Mouse (Mus musculus) embryonic facial prominence, embryonic 14.5 days (tissue): ENCODE measurements around the gene Rpl3l. TPM values are rescaled to one million over a fixed set of nuclear protein-coding genes. Genes with fewer than 3 reads are reported as not detected.

Experiments
- ATAC-seq: fragments of 200-750 bp; cut with Nextera tagmentation; 2 replicates; pipeline ENCODE4 v1.8.0; 2017; ENCODE audit warnings: low read depth, moderate number of reproducible peaks, moderate TSS enrichment
- DNase-seq: peaks from one replicate; pipeline ENCODE4 v3.0.0-alpha.2; 2015; ENCODE audit warnings: low spot score
- H3K27ac ChIP-seq: fragments of 300-500 bp; sonication (generic); replicated peaks from 2 replicates; pipeline ENCODE4 v1.5.1; 2014; ENCODE audit warnings: low read depth, mild to moderate bottlenecking, low read length, moderate library complexity
- H3K27me3 ChIP-seq: fragments of 300-500 bp; sonication (generic); replicated peaks from 2 replicates; pipeline ENCODE4 v1.6.1; 2014; ENCODE audit warnings: low read length; ENCODE audit not compliant: control insufficient read depth, insufficient read depth
- H3K36me3 ChIP-seq: fragments of 300-500 bp; sonication (generic); 2 replicates; pipeline ENCODE4 v1.6.1; 2014; ENCODE audit warnings: low read length, mixed read lengths; ENCODE audit not compliant: control insufficient read depth, insufficient read depth
- H3K4me1 ChIP-seq: fragments of 300-500 bp; sonication (generic); 2 replicates; pipeline ENCODE4 v1.6.1; 2014; ENCODE audit warnings: antibody characterized with exemption, low read length; ENCODE audit not compliant: control insufficient read depth, insufficient read depth
- H3K4me2 ChIP-seq: fragments of 300-500 bp; sonication (generic); 2 replicates; pipeline ENCODE4 v1.6.1; 2014; ENCODE audit warnings: low read depth, mild to moderate bottlenecking, low read length, moderate library complexity, mixed read lengths
- H3K4me3 ChIP-seq: fragments of 300-500 bp; sonication (generic); 2 replicates; pipeline ENCODE4 v1.5.1; 2014; ENCODE audit warnings: low read depth, mild to moderate bottlenecking, low read length
- H3K9ac ChIP-seq: fragments of 300-500 bp; sonication (generic); 2 replicates; pipeline ENCODE4 v1.6.1; 2014; ENCODE audit warnings: low read depth, mild to moderate bottlenecking, low read length, moderate library complexity, mixed read lengths
- H3K9me3 ChIP-seq: fragments of 300-500 bp; sonication (generic); 2 replicates; pipeline ENCODE4 v1.6.1; 2016; ENCODE audit warnings: low read length; ENCODE audit not compliant: control insufficient read depth
- WGBS: fragments of 180-500 bp; shearing (Covaris S2); extraction: QIAGEN DNeasy Blood & Tissue Kit; methylation state at CpG from one replicate; pipeline ENCODE4 v1.1.7; 2014; 5-methylcytosine and 5-hydroxymethylcytosine counted together
- polyA plus RNA-seq: library from polyadenylated mRNA; unstranded; fragments of >200 nt; fragmentation: Nextera tagmentation; extraction: Ambion mirVana; gene quantifications from 2 replicates; pipeline ENCODE4 v1.2.1, GENCODE M21; 2014

Rpl3l gene
- polyA plus RNA-seq, 1 experiment from 2014 or later: 0.39 TPM

DNA sequence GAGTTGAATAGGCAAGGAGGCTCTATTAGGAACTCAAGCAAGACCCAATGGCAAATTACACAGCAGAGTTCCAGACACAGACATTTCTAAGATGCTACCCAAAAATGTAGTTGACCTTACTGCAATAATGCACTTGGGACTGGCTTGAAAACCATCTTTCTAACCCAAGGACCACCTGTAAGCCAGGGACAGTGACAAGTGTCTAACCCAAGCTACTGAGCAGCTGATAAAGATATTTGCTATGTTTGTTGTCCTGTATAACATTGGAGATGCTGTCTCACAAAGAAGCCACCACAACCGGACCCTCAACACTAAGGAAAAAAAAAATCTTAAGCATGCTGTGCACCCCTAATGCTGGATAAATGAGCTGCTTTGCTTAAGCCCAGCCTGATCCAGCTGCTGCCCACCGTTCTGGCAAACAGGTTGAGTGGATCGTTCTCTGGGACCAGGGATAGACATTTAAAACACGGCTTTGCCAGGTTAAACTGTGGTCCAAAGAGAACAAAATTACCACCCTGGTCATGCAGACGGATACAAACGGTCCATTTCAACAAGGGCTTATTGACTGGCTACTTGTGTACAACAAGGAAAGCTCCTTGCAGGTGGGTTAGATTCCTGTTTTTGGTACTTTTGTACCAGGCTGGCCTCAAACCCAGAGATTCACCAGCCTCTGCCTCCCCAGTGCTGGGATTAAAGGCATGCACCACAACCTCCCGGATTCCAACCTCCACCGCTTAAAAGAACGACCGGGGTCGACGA, 4.3 kb upstream of the Rpl3l start:
- H3K4me2 ChIP-seq: peak overlapping the region; percentile 75
- H3K9ac ChIP-seq: peak overlapping the region; percentile 89
- ATAC-seq: no peak
- H3K4me1 ChIP-seq: peaks cover 15% of the 10 kb centered on the region
- H3K4me3 ChIP-seq: peak overlapping the region; percentile 70
- peak overlapping the region; percentile 74; the same call in 1 of the 2 replicates for H3K27ac ChIP-seq
- DNase-seq: no peak
- WGBS: 3% methylated on average over 12 of the region's 12 CpGs
- H3K36me3 ChIP-seq: peaks cover 25% of the 10 kb centered on the region
- H3K27me3 ChIP-seq: no peaks in the 10 kb centered on the region
- no peaks in the 10 kb centered on the region for H3K9me3 ChIP-seq

DNA sequence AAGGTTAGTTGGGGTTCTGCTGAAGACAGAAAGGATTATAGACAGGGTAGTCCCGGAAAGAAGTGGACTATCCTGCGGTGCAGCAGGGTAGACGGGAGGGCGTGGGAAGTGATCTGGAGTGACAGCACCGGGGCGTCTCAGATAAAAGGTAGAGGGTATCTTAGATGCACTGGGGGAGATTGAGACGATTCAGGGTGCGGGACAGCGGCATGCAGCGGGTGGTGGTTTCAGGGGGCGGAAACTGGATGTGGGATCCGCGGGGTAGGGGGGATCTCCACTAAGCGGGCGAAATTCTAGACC, 3.8 kb upstream of the Rpl3l start:
- DNase-seq (peak; percentile 16), ATAC-seq (peak; percentile 2; the same call in 1 of the 2 replicates)
- Histone ChIP-seq H3K4me2 (peak overlapping the region; percentile 75), H3K27me3 (no peaks in the 10 kb centered on the region), H3K4me3 (peak overlapping the region; percentile 70), H3K27ac (peak overlapping the region; percentile 74), H3K36me3 (peaks cover 20% of the 10 kb centered on the region), H3K4me1 (peaks cover 15% of the 10 kb centered on the region), H3K9ac (peak overlapping the region; percentile 89), H3K9me3 (no peaks in the 10 kb centered on the region)
- whole genome bisulfite sequencing: 0% methylated on average over 12 of the region's 15 CpGs

DNA sequence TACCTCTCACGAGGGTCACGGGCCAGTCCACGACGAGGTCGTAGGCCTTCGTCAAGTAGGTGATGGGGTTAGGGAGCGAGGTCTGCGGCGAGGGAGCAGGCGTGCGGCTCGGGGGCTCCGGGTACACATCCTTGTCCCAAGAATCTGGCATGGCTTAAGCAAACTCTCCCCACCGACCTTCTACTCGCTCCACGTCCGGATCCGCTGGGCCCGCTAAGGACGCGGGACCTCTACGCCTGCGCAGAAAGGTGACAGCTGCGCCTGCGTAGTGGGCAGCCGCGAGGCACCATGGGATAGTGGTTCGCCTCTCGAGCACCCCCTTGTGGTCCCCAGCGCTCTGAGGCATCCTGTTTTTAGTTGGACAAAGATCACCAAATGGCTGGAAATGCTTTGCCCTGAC, 3.4 kb upstream of the Rpl3l start, which contains the start of gene Ndufb10:
Ndufb10 (minus strand) TSS at position 295 of the 400 bp plus-strand sequence.
- ATAC-seq: peak; percentile 76
- H3K4me3 ChIP-seq: peak within 1 kb of the TSS; percentile 70

DNA sequence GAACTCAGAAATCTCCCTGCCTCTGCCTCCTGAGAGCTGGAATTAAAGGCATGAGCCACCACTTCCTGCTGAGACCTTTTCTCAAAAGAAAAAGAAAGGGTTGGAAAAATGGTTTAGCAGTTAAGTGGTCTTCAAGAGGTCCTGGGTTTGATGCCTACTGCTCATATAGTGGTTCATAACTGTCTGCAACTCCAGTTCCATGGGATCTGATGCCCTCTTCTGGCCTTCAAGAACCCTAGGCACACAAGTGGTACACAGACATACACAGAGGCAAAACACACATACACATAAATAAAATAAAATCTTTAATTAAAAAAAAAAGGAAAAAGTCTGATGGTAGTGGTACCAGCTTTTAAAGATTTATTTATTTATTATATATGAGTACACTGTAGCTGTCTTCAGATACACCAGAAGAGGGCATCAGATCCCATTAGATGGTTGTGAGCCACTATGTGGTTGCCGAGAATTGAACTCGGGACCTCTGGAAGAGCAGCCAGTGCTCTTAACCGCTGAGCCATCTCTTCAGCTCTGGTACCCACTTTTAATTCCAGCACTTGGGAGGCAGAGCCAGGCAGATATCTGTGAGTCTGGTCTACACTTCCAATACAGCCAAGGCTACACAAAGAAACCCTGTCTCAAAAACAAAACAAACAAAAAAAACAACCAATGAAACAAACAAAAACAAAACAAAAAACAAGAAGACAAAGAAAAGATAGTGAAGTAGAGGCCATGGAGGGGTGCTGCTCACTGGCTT, 1.8 kb upstream of the Rpl3l start:
- peaks cover 15% of the 10 kb centered on the region for H3K4me1 ChIP-seq
- H3K4me2 ChIP-seq: no peak overlapping the region
- H3K36me3 ChIP-seq: peaks cover 17% of the 10 kb centered on the region
- ATAC-seq (no peak), DNase-seq (no peak)
- H3K9ac ChIP-seq: no peak overlapping the region
- H3K4me3 ChIP-seq: no peak overlapping the region
- no peaks in the 10 kb centered on the region for H3K27me3 ChIP-seq
- H3K27ac ChIP-seq: no peak overlapping the region
- H3K9me3 ChIP-seq: no peaks in the 10 kb centered on the region
- WGBS: 71% methylated on average over 3 of the region's 3 CpGs

More for the DNA sequence above, 3.4 kb upstream of the Rpl3l start, which contains the start of gene Ndufb10:
- peak within 1 kb of the TSS; percentile 74 for H3K27ac ChIP-seq
- peak within 1 kb of the TSS; percentile 89 for H3K9ac ChIP-seq
- H3K27me3 ChIP-seq: no peaks in the 10 kb centered on the region
- peak within 1 kb of the TSS; percentile 75 for H3K4me2 ChIP-seq
- H3K4me1 ChIP-seq: peaks cover 15% of the 10 kb centered on the region
- DNase-seq: peak; percentile 96
- H3K36me3 ChIP-seq: peaks cover 20% of the 10 kb centered on the region
- 0% methylated on average over 23 of the region's 30 CpGs for WGBS
- no peaks in the 10 kb centered on the region for H3K9me3 ChIP-seq

DNA sequence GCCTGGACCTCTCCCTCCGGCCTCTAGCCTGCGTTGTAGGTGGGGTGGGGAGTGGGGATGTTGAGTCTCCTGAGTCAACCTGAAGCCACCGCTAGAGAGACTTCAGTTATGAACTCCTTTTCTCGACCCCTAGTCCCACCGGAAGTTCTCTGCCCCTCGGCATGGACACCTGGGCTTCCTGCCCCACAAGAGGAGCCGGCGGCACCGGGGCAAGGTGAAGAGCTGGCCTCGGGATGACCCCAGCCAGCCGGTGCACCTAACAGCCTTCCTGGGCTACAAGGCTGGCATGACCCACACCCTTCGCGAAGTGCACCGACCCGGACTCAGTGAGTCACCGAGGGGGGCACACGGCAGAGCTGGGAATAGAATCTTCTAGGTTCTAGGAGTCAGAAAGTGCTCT, 564 bp downstream of the Rpl3l start:
- H3K4me2 ChIP-seq: no peak overlapping the region
- ATAC-seq (no peak), DNase-seq (no peak)
- H3K36me3 ChIP-seq: no peaks in the 10 kb centered on the region
- no peak overlapping the region for H3K9ac ChIP-seq
- no peak overlapping the region for H3K4me3 ChIP-seq
- H3K27me3 ChIP-seq: no peaks in the 10 kb centered on the region
- H3K4me1 ChIP-seq: peaks cover 2% of the 10 kb centered on the region; the same call in 1 of the 2 replicates
- WGBS: 72% methylated on average over 17 of the region's 17 CpGs
- no peaks in the 10 kb centered on the region for H3K9me3 ChIP-seq
- no peak overlapping the region for H3K27ac ChIP-seq

DNA sequence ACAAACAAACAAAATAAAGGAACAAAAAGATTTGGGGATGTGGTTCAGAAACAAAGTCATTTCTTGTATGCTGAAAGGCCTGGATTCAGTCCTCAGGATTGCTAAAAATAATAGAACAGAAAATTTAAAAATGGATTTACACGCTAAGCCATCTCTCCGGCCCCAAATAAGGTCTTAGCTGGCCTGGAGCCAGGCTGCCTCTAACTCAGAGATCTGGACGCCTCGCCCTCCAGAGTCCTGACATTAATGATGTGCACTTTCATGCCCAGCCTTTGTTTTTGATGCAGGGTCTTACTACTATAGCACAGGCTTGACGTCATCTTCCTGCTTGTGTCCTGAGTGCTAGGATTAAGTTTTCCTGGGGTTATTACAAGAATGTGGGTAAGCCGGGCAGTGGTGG, 1.4 kb downstream of the Rpl3l start:
- Histone ChIP-seq H3K4me2 (no peak overlapping the region), H3K27me3 (no peaks in the 10 kb centered on the region), H3K36me3 (no peaks in the 10 kb centered on the region), H3K4me1 (no peaks in the 10 kb centered on the region), H3K4me3 (no peak overlapping the region), H3K9me3 (no peaks in the 10 kb centered on the region), H3K9ac (no peak overlapping the region), H3K27ac (no peak overlapping the region)
- DNase-seq (no peak), ATAC-seq (no peak)
- 74% methylated on average over 6 of the region's 6 CpGs for WGBS

DNA sequence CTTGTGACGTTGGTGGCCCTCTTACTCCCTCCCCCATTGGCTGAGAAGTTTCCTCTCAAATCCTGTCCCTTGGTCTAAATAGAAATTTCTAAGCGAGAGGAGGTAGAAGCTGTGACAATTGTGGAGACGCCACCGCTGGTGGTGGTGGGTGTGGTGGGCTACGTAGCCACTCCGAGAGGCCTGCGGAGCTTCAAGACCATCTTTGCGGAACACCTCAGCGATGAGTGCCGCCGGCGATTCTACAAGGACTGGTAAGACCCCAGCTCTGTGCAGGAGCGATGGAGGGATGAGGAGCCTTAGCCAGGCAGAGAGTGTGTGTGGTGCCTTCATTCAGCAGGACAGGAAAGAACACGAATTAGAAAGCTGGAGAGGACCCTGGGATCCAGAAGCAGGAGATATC, 3.2 kb downstream of the Rpl3l start:
- Histone ChIP-seq H3K9ac (no peak overlapping the region), H3K27ac (no peak overlapping the region), H3K4me1 (0 out of 2 replicates have a peak, but pooled peaks cover 1% of the 10 kb centered on the region), H3K4me2 (no peak overlapping the region), H3K27me3 (no peaks in the 10 kb centered on the region), H3K4me3 (no peak overlapping the region), H3K36me3 (no peaks in the 10 kb centered on the region), H3K9me3 (no peaks in the 10 kb centered on the region)
- DNase-seq: no peak
- no peak for ATAC-seq
- WGBS: 79% methylated on average over 14 of the region's 14 CpGs

DNA sequence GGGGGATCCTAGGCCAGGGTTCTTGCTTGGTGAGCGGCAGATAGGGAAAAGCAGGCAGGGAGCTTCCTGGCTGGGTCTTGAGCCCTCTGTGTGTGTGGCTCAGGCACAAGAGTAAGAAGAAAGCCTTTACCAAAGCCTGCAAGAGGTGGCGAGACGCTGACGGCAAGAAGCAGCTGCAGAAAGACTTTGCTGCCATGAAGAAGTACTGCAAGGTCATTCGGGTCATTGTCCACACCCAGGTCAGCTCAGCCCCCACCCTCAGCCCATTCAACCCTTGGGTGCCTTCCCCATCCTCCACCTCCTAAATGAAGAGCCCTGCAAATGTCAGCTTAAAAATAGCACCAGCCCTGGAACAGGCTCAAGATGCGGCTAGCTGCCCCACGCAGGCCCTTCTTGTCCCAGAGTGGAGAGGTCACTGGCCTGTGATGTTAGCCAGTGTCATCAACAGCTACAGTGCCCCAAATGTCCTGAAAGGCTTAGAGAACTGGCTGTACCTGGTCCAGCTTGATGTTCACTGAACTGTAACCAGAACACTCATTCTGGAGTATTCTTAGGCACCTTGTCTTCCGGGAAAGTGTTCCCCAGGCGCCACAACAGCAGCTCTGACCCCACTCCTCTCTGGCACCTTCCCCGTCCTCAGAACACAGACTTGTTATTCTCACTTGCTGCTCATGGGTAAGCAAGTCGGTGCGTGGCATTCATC, 4.8 kb downstream of the Rpl3l start:
- Histone ChIP-seq H3K4me2 (no peak overlapping the region), H3K9ac (no peak overlapping the region), H3K27ac (no peak overlapping the region), H3K36me3 (no peaks in the 10 kb centered on the region), H3K4me3 (no peak overlapping the region), H3K4me1 (peaks cover 9% of the 10 kb centered on the region), H3K27me3 (no peaks in the 10 kb centered on the region), H3K9me3 (no peaks in the 10 kb centered on the region)
- DNase-seq: no peak
- 75% methylated on average over 12 of the region's 12 CpGs for WGBS
- ATAC-seq: no peak
